Mouse (Mus musculus): ENCODE data around the gene Slc16a3. TPM values are rescaled to one million over a fixed set of nuclear protein-coding genes. Genes with fewer than 3 reads are reported as not detected.

The Slc16a3 gene
- total RNA-seq, 1 experiment from 2014 or later: 14.0 TPM

GRCm38 (mm10) chr11:120973318-120973717 is 25.0 kb downstream of the Slc16a3 start:
- DNase-seq: no peak

- no peak for DNase-seq
These were observed 31.6 kb downstream of the Slc16a3 start for GRCm38 (mm10) chr11:120979711-120980426.

DNA sequence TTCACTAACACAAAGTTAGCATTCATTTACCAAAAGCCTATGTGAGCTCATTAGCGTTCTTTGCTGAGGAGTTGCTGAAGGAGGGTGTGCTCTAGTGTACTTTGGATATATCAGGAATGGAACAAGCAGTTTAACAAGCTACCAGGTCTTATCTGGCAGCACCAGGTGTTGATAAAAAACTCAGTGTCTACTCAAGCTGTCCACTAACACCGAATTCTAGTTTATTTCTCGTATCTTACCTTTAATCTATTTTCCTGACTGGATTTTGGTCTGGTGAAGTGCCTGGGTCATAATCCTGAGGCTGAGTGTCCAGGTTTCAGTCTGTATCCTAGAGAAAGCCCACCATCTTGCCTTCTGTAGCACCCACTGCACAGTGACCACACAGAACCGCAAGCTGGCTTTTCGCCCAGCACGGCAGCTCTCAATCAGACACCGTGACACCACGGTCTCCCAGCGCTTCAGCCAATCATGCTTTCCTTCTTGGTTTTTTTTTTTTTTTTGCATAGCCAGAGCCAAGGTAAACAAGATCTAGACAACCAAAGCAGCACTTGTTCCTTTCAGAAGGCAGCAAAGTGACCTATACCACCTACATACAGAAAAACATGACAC is 32.3 kb downstream of the Slc16a3 start:
- DNase-seq: peak; percentile 69

DNA sequence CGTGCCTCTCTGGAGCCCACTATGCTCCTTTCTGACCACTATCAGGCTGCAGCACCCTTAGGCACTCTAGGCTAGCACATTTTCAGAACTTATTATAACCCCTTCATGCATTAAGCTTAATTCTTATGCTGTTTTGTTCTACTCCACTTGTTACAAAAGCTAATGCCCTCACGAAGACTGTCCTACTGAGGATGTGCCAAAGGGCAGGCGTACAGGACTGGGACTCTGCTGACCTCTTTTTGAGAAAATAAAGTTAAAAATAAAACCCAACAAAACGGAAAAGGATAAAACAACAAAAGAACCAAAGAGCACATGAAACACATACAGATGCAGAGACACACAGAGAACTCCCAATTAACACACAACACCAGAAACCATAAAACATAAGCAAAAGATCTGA is 33.4 kb downstream of the Slc16a3 start:
- DNase-seq: no peak

DNA sequence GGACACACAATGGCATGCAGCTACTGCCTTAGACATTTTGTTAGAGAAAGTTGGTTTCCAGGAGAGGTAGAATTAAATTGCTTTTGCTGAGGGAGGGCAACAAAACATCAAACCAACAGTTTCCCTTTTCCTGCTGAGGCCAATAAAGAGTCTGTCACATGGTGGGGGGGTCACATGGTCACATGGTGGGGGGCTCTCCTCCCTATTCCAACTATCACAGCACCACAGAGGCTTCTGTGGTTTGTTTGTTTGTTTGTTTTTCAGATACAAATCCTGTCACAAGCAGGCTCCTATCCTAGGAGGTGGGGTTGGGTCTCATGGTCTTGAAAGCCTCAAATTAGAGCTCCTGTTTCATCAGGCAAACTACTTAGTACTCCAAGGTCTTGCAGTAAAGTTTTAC is 34.2 kb downstream of the Slc16a3 start:
- DNase-seq: no peak

- DNase-seq: peak; percentile 72
These were observed 36.4 kb downstream of the Slc16a3 start for GRCm38 (mm10) chr11:120984448-120985330.

- no peak for DNase-seq
These were observed 39.3 kb downstream of the Slc16a3 start for GRCm38 (mm10) chr11:120987608-120988007.

DNA sequence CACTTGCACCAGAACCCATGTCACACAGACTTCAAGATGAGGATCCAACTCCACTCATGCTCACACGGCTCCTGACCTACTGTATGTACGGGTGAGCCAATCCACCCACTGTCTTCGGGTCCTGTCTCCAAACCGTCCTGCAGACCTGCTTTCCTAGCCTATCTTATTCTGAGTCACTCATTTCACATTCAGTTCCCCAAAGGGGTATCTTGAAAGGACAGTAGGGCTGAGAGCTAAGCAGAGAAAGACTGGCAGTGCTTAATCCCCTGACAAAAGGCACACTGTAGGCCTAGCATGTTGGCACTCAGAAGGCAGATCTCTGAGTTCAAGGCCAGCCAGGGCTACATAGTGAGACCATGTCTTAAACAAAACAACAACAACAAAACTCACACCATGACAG is 40.1 kb downstream of the Slc16a3 start:
- no peak for DNase-seq

DNA sequence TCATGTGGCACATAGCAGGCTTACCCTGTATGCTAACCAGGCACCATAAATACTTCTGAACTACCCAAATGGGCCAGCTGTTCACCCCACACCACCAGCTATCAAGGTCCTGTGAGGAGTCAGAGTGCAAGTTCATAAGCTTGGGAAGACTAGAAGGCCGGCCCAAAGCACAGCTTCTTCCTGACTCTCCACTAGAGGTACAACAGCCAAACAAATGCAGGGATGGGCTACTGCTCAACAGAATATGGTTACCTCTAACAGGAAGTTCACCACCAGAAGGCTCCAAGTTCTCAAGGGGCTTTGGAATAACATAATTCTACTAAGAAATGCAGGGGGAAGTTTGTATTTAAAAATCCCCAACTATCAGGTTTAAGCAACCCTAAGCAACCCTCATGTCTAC is 41.2 kb downstream of the Slc16a3 start:
- DNase-seq: peak; percentile 39

GRCm38 (mm10) chr11:120990126-120990781 is 42.0 kb downstream of the Slc16a3 start:
- DNase-seq: peak; percentile 79

- DNase-seq: peak; percentile 99
These were observed 42.8 kb downstream of the Slc16a3 start, which contains the start of gene Csnk1d for GRCm38 (mm10) chr11:120990951-120991526. TSS of gene Csnk1d (minus strand) at chr11:120991330.

DNA sequence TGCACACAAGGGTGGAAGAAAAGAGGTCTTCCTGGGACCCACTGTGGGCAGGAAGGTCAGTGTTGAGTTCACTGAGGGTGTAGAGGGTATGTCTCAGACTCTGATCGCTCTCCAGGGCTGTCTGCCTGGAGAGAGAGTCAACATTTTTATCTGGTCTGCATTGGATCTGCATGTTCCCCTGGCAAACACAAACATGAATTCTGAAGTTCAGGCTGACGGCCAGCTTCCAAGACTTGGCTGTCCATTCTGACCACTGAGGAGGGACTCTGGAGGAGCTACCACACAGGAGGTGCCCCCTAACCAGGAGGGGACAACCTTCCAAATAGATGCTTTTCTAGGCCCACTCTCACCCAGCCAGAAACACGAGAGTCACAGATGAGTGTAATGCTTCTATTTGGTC is 43.5 kb downstream of the Slc16a3 start:
- DNase-seq: no peak

DNA sequence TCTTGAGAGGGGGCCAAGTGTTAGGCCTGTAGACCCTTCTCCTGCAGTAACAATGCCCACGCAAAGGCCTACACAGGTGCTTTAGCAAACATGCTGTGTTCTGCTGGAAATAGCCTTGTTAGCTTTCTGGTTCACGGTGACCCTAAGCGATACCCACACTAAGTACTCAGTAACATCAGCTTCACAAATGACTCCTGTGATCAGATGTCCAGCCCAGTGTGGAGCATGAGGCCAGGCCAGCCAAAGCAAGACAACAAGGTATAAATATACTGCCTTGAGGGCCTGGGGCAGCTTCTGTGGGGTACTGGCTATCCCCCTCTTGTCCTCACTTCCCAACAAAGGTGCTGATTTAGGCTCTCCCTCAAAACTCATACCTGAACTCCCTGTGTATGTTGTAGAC is 44.8 kb downstream of the Slc16a3 start:
- no peak for DNase-seq

DNA sequence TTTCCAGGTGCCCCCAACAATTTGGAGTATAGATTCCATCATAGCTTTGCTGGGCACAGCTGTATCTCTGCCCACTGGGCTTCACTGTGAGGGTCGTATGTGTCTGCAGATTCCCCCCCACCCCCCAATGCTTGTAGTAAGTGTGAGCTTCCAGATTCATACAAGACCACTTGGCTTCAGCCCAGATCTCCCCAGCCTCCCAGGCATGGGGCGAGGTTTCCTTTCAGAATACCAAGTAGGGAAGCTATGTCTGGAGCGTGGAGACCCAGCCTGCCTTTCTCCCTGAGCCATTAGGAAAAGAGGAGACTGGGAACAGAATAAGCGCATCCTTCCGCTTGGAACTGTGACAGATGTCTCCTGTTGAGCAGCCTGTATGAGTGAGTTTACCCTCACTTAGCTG is 45.3 kb downstream of the Slc16a3 start:
- DNase-seq: no peak

- no peak for DNase-seq
These were observed 46.5 kb downstream of the Slc16a3 start for GRCm38 (mm10) chr11:120994741-120995140.

GRCm38 (mm10) chr11:121001966-121002365 is 53.7 kb downstream of the Slc16a3 start:
- DNase-seq: peak; percentile 55

DNA sequence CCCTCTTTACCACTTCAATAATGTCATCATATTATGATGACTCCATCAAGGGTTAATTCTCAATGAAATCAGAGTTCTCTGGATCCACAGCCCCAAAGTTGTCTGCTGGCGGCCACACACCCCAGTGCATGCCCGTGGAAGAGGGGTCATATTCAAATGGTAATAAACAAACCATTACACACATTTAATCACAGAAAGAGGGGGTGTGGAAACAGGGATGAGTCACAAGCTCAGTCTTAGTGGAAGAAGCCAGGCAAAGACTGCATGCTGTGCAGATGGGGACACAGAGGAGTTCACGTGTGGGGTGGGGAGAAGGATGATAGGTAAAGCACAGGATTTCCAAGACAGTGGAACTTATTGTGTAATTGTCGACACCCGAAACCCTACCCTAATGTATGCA is 56.0 kb downstream of the Slc16a3 start:
- DNase-seq: peak; percentile 35

DNA sequence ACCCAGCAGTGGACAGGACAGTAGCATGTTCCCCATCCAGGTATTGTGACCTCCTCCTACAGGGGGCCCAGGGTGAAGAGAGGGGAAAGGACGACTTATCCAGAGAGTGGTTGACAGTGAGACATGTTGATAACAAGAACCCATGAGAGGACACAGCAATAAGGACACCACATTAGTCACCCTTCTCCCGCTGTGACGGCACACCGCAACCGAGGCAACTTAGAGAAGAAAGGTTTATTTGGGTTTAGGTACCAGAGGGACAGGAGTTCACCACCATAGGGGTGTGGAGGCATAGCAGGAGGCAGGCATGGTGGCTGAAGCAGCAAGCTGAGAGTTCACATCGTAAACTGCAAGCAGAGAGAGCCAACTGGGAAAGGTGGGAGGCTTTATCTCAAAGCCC is 57.9 kb downstream of the Slc16a3 start:
- no peak for DNase-seq

GRCm38 (mm10) chr11:121010044-121010755 is 61.9 kb downstream of the Slc16a3 start:
- no peak for DNase-seq

All from adrenal gland, postnatal 14 days (tissue).